Mouse (Mus musculus) ZHBTc4 (cell line): ENCODE data around the gene Fam102a.

Source experiments
- DNase-seq: peaks from one replicate; pipeline ENCODE4 v3.0.0-alpha.2; 2011; ENCODE audit warnings: low read depth, low spot score

Fam102a gene

DNA sequence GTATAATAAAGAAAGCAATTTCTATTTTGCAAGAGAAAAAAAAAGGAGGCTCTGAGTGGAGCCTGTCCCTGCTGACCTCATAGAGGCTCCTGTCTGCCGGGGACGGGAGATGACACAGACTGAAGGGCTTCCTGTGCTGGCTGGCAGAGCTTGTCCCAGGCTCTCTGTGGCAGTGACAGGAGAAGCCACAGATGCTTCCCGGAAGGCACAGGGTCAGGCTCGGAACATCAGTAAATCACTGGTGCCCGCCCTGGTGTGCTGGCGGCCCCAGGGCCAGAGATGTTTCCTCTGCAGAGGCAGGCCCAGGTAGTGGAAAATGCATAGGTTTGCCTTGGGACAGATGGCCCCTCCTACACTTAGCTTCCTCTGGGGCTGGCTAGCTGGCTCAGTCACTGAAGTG is 20.8 kb upstream of the Fam102a start:
- DNase-seq = peak; percentile 60

- DNase-seq = no peak
Measured at GRCm38 (mm10) chr2:32517233-32517867, 17.8 kb upstream of the Fam102a start.

DNA sequence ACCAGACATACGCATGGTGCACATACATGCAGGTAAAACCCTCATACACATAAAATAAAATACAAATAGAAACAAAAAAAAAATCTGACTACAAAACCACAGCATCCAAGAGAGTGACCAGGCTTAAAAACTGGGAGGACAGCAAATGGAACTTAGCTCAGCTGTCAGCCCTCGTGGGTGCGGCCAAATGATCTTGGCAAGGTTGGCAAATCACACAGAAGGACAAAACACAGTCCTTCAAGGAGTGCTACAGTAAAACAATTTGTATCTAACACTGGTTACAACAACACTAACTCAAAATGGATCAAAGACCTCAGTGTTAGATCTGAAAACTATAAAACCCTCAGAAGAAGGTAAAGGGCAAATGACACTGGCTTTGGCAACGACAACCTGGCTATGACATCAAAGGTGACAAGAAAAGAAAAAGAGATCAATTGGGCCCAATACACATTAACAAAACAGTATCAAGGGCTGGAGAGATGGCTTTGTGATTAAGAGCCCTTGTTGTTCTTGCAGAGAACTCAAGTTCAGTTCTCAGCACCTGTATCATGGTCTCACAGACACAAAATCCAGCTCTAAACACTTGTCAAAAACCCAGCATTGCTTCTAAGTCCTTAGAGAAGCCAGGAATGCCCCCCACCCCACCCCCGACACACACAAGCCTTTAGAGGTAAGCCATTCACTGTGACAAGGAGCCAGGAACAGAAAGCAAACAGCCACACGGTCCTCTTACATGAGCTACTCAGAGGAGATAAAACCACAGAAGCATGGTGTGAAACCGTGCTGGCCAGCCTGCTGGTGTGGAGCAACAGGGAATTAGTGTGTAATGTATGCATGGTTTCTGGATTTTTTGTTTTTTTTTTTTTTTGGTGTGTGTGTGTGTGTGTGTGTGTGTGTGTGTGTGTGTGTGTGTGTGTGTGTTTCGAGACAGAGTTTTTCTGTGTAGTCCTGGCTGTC is 14.8 kb upstream of the Fam102a start:
- DNase-seq = no peak

DNA sequence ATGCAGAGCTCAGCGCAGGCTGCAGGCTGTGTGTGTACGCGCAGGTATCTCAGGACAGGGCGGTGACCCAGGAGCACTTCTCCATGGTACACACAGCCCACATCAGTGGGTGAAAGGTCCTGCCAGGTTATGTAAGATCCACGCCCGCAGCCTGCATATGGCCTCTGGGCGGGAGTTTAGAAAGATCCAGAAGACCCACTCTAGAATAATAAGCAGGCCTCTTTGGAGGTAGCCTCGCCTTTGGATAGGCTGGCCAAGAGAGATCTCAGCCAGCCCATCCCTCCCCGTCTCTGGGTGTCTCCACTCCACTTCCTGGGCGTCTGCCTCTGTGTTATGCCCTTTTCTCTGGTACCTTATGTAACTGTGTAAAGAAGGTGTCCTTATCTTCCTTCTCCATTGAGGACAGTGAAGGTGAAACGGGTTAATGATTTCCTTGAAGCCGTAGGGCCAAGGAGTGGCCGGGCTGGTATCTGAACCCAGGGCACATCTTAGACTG is 10.5 kb upstream of the Fam102a start:
- no peak for DNase-seq

- DNase-seq = no peak
Measured at GRCm38 (mm10) chr2:32525816-32526215, 9.3 kb upstream of the Fam102a start.

DNA sequence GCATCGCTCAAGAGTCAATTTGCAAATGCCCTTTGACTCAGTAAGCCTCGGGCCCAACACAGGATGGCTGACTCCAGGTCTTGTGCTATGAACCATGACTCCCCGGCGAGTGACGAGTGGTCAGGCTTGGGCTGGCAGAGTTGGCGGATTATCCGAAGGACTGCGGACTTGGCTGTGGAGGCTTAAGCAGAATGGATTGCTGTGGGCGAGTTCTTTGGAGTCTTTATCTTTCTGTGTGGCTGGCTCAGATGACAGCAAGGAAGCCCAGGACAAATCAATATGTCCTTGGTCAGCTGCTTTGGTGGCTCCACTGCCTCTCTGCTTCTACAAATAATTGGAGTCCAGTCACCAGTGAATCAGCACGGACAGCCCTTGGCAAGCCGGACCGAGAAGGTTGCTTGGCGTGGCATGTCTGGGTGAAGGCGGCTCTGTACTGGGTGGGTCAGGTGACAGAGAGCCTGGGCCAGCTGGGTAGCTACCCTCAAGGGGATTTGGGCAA is 7.6 kb upstream of the Fam102a start:
- no peak for DNase-seq

DNA sequence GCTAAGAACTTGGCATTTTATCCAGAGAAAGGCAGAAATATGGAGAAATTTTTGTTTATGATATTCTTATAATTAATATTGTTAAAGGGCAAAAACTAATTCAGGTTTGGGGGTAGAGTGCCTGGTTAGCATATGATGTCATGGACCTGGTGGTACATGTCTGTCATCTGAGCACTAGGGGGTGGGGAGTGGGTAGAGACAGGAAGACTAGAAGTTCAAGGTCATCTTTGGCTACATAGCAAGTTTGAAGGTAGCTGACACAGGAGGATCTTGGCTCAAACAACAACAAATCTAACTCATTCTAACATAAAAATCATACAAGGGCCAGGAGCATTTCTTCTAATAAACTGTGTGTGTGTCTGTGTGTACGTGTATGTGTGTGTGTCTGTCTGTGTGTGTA is 6.8 kb upstream of the Fam102a start:
- no peak for DNase-seq

GRCm38 (mm10) chr2:32530479-32530878 is 4.7 kb upstream of the Fam102a start:
- no peak for DNase-seq

- DNase-seq = no peak
Measured at GRCm38 (mm10) chr2:32533163-32533562, 2.0 kb upstream of the Fam102a start.

DNA sequence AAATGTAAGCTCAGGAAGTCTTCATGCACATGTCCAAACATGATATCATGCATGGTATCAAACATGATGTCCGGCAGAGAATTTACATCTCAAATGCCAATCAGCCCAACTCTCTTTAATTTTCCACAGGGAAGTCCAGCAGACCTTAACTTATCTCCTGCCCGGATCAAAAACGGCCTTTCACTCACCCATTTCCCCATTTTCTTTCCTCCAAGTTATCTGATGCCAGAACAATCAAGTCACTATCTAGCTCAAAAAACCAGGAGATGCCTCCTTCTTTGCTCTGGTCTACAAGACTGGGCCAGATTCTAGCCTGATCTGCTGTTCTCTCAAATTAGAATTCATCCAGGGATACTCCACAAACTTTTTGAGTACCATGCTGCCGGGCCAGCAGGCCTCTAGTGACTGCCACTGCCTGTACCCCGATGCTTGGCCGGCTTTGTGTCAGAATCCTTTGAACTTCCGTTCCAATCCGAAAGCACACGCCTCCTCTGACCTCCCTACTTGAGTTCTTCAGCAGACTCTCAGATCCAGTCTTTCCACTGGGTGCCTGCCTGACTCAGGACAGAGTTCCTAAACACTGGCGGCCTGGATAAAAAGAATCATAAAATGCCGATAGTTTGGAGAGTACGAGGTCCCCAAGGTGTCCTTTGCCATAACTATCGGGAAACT is 935 bp upstream of the Fam102a start:
- peak; percentile 62 for DNase-seq

GRCm38 (mm10) chr2:32535501-32535991 is 414 bp downstream of the Fam102a start:
- peak; percentile 58 for DNase-seq

DNA sequence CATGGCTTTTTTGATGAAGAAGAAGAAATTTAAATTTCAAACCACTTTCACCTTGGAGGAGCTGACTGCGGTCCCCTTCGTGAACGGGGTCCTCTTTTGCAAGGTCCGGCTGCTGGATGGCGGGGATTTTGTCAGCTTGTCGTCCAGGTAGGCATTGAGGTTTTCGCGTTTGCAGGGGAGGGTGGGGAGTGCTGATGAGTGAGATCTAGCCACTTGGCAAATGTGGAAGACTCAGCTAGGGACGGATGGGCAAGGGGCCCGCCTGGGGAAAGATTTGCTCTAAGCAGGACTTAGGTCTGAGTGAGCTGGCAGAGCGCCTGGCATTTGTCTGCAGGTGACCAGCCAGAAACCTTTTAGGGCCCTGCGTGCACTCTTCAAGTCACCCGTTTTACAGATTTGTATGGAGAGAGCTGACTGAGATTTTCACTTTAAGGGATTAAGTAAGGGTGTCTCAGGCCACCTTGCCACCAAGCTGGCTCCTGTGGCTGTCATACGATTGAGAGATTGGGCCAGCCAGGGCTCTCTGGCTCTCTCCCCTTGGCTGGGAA is 1.0 kb downstream of the Fam102a start:
- DNase-seq = no peak

DNA sequence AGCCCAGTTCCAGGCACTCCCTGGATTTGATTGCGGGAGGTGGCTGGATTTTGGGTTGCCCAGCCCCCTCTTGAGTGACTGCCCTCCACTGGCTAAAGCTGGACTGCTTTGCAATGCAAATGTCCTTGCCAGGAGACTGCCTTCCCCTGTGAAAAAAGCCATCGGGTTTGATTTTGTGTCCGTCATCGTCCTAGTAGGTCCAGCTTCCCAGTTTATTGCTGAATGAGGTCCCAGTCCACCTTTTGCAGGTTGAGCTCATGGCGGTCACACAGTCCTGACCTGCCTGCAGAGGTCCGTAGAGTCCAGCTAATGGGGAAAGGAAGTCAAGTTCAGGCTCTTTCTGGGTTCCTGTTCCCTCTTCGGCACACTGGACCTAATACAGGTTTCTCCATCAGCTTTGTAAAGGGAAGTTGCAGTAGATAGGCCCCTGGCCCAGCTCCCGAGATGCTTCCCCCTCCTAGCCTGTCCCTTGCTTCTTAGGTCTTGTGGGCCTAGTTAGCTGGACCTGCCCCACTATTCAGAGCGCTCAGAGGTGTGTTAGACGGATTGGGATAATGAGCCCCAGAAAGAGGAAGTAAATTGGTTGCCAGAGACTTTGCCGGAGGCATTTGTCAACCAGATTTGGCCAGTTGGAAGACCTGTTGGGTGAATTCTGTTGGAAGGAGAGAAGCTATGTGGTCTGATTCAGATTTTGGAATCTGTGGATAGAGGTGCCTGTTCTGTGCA is 1.7 kb downstream of the Fam102a start:
- peak; percentile 86 for DNase-seq

DNA sequence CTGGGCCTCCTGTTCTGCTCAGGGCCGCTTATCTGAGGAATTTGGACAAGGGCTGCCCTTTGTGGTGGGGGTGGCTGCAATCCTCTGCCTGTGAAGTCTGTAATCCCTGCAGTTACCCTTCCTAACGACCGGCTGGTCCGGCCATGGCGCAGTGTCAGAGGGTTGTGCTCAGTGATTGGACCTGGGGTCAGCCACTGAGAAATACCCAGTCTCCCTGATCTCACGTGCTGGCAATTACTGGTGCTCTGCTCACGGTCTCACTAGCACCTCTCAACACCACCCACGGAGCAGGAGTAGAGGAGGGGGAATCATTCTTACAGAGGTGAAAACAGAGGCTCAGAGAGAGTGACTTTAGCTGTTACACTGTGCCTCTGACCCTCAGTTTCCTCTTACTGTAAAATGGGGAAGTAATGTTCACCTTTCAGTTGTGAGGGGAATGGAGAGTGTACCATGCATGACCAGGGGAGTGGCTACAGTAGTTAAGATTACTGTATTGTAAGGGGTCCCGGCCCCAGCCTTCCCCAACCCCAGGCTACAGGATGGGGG is 2.3 kb downstream of the Fam102a start:
- DNase-seq = no peak

DNA sequence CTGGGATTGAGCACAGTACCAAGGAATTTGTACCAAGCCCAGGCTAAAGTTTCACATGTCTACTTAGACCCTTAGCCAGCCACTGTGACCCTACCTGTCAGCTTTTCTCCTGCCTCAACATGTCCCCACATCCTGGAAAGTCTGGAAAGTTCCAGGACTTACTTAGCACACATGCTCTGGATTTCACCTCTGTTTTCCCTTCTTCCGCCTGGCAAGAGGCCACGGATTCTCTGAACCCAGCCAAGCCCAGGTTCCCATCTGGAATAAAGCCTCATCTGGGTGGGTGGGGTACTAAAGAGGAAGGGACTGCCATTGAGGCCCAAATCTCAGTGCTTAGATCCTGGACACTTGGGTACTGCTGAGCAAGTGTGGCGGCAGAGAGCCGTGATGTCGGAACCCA is 2.8 kb downstream of the Fam102a start:
- no peak for DNase-seq

DNA sequence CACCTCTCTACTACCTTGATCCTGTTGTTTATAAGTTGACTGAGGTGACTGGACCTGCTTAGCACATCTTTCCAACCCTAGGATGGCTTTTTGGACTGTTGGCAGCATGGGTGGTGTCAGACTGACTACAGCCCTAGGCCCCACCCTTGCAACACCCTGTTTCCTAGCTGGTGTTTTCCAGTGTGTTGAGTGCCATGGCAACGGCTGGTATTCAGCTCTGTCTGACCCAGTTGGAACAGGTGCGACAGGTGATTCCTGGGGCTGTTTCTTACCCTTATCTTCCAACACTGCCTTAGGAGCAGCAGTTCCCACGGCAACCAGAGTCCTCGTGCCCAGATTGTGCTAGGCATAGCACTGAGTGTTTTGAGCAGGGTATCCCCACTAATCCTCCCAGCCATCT is 3.3 kb downstream of the Fam102a start:
- no peak for DNase-seq

- DNase-seq = peak; percentile 76
Measured at GRCm38 (mm10) chr2:32539452-32539981, 4.4 kb downstream of the Fam102a start.

DNA sequence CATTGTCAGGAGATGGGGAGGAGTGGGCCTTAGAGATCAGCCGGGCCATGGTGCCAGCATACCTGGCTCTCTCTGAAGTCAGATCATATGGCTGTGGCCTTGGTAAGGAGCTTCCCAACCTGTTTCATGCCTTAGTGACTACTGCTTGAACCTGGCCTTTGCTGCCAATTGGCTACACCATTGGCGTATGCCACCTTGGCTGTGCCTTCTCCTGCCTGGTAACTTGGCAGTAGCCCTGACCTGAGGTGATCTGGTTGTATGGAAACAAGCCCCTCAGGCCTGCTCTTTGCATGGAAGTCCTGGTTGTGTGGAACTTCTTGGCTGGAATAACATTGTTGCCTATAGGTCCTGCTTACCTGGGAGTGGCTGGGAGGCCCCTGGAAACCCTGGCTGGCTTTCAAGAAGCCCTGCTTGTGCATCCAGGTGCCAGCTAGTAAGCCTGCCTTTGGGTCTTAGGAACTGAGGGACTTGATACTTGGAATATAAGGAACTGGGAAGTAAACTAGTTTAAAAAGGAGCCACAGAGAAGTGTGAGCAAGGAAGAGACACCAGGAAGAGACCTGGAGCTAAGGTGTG is 6.3 kb downstream of the Fam102a start:
- DNase-seq = no peak

DNA sequence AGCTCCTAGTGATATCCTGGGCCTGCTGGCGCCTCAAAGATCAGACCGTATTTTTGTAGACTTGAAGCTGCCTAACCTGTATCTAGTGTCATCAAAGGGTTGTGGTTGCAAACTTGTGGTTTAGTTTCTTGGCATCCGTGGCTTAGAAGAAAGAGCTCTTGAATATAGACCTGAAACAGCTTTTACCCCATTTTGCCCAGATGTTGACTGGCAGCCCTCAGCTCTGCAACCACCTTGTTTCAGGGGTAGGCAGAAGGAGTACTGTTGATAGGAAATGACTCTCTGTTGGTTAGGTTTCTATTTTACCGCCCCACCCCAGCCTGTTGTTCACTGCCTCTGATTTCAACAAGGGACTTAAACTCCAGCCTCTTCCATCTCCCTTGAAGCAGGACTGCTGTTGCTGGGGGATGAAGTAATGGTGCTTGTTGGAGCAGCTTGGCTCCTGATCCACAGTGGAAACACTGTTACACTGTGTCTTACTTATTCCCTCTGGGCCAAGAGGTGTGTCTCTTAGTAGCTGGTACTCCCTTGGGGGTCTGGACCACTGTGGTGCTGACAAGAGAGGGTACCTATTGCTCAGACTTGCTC is 6.9 kb downstream of the Fam102a start:
- no peak for DNase-seq

- no peak for DNase-seq
Measured at GRCm38 (mm10) chr2:32543031-32543449, 7.9 kb downstream of the Fam102a start.
